ENCODE assay signal across 26 mouse cellular contexts in genomic region chr13:6620250-6620649, GRCm38 (mm10).
"Had no signal": no experiment of that assay in that cellular context is flagged by ENCODE, and none has a peak within 500 bp of the region (broad histone marks: within the 10 kb centered on the region; RNA-seq: fewer than 3 reads in every experiment).

No protein-coding gene starts in this region.

- DNase-seq: cerebellum, adult 8-10 months; cerebellum, adult 9-10 months; cerebellum, adult 9-11 months; cerebellum, postnatal 10 days; cerebellum, postnatal 25 days; cerebellum, postnatal 36 days; embryo, embryonic 11 days; forebrain, postnatal 0 days; gastrocnemius, adult 2 months; gastrocnemius, postnatal 10 days; gastrocnemius, postnatal 14 days; gastrocnemius, postnatal 25 days; gastrocnemius, postnatal 36 days; heart, adult 18-20 months; heart, adult 2 months had no signal

- H3K4me3 ChIP-seq: embryonic facial prominence, embryonic 10.5 days; embryonic facial prominence, embryonic 12.5 days; embryonic facial prominence, embryonic 13.5 days; embryonic facial prominence, embryonic 15.5 days; erythroblast, embryonic 14.5 days; forebrain, embryonic 10.5 days; forebrain, embryonic 13.5 days; forebrain, embryonic 15.5 days; gastrocnemius, adult 2 months; heart, adult 2 months; heart, embryonic 10.5 days had no signal

- H3K27me3 ChIP-seq: embryonic facial prominence, embryonic 12.5 days; embryonic facial prominence, embryonic 13.5 days; embryonic facial prominence, embryonic 15.5 days; forebrain, embryonic 13.5 days; forebrain, embryonic 15.5 days had no signal

- H3K4me1 ChIP-seq: embryonic facial prominence, embryonic 10.5 days; embryonic facial prominence, embryonic 12.5 days; embryonic facial prominence, embryonic 13.5 days; embryonic facial prominence, embryonic 15.5 days; forebrain, embryonic 10.5 days; forebrain, embryonic 13.5 days; forebrain, embryonic 15.5 days; heart, embryonic 10.5 days had no signal

- ATAC-seq: forebrain, embryonic 13.5 days; forebrain, embryonic 14.5 days; forebrain, embryonic 15.5 days; forebrain, embryonic 16.5 days; forebrain, postnatal 0 days had no signal

- H3K9me3 ChIP-seq: embryonic facial prominence, embryonic 10.5 days; embryonic facial prominence, embryonic 12.5 days; embryonic facial prominence, embryonic 13.5 days; embryonic facial prominence, embryonic 15.5 days; forebrain, embryonic 10.5 days; forebrain, embryonic 13.5 days; forebrain, embryonic 15.5 days; heart, embryonic 10.5 days had no signal

- H3K4me2 ChIP-seq: embryonic facial prominence, embryonic 12.5 days; embryonic facial prominence, embryonic 13.5 days; embryonic facial prominence, embryonic 15.5 days; forebrain, embryonic 13.5 days; forebrain, embryonic 15.5 days had no signal

- H3K36me3 ChIP-seq: embryonic facial prominence, embryonic 10.5 days; embryonic facial prominence, embryonic 12.5 days; embryonic facial prominence, embryonic 13.5 days; embryonic facial prominence, embryonic 15.5 days had no signal

- H3K27ac ChIP-seq: embryonic facial prominence, embryonic 10.5 days; embryonic facial prominence, embryonic 12.5 days; embryonic facial prominence, embryonic 13.5 days; embryonic facial prominence, embryonic 15.5 days; forebrain, embryonic 10.5 days; forebrain, embryonic 13.5 days; forebrain, embryonic 15.5 days; gastrocnemius, adult 2 months; heart, adult 2 months; heart, embryonic 10.5 days had no signal

- H3K9ac ChIP-seq: embryonic facial prominence, embryonic 12.5 days; embryonic facial prominence, embryonic 13.5 days; embryonic facial prominence, embryonic 15.5 days; forebrain, embryonic 13.5 days; forebrain, embryonic 15.5 days; forebrain, postnatal 0 days had no signal
